Mouse (Mus musculus) left cerebral cortex, adult 2 months (tissue): ENCODE measurements around the gene Usp21. TPM values are rescaled to one million over a fixed set of nuclear protein-coding genes. Genes with fewer than 3 reads are reported as not detected.

Experiments
- DNase-seq, 2 experiments: peaks; one replicate each; pipeline ENCODE4 v3.0.0; 2021 to 2022; ENCODE audit warnings: low spot score in 2 of 2, mixed read lengths in 1 of 2; ENCODE audit errors: extremely low spot score in 1 of 2
- H3K27ac ChIP-seq: fragments of 200-600 bp; 2 replicates; pipeline ENCODE4 v1.8.1; 2022
- H3K4me3 ChIP-seq: fragments of 200-600 bp; 2 replicates; pipeline ENCODE4 v1.8.1; 2022
- CTCF ChIP-seq: fragments of 200-600 bp; IDR thresholded peaks from 2 replicates; pipeline ENCODE4 v1.8.1; 2022; ENCODE audit warnings: antibody characterized with exemption, mild to moderate bottlenecking, moderate library complexity
- intact Hi-C: fragments of 180-260 bp; cut with DNase I; formaldehyde crosslinking; loops from one replicate; pipeline ENCODE4 v1.15.1; 2025
- total RNA-seq, 2 experiments: library from RNA; stranded (reverse); gene quantifications; 2 replicates each; pipeline ENCODE4 v1.2.3; 2021

The Usp21 gene
- total RNA-seq, 2 experiments from 2014 or later, result 59.8 to 65.7 TPM

DNA sequence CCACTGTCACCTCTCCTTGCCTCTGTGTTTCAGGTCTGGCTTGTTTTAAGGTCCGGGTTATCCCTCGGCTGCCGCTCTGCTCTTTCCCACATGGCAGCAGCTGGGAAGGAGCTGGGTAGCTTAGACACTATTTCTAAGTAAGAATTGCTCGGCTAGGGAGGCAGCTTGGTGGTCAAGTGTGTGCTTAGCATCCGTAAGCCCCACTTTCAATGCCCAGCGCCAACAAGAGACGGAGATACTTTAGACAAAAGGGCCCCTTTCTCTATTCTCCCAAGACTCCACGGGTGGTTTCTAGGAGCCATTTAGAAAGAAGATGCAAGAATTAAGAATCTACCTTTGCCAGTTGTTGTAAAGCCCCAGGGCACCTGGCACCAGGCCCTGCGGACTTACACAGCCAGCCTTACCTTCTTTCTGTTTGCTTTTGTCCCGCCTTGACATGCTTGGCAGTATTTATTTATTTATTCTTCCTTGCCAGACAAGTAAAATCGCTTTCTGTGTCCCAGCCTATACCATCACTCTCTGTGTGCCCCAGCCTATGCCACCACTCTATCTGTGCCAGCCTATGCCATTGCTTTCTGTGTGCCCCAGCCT lies 12.6 kb downstream of the Usp21 start:
- Histone ChIP-seq H3K27ac (no peak overlapping the region), H3K4me3 (no peak overlapping the region)
- no peak for TF ChIP-seq CTCF
- DNase-seq, result no peak
- intact Hi-C loops, result no loop called here

DNA sequence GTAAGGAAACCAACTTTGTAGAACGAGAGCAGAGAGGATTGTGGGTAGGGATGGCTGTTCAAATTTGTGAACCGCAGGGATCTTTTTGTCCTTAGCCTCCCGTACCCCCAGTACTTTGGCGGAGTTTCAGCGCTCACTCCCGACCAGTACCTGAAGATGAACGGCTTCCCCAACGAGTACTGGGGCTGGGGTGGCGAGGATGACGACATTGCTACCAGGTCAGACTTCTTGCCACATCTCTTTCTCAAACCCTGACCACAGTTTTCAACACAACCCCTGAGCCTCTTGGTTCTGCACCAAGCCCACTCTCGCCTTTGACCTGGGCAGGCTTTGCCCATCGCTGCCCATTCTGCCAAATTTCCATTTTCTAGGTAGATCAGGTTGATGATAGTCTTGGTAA lies 13.6 kb downstream of the Usp21 start:
- no peak for DNase-seq
- intact Hi-C loops, result no loop called here
- no peak overlapping the region for H3K4me3 ChIP-seq
- H3K27ac ChIP-seq, result no peak overlapping the region
- no peak for TF ChIP-seq CTCF

DNA sequence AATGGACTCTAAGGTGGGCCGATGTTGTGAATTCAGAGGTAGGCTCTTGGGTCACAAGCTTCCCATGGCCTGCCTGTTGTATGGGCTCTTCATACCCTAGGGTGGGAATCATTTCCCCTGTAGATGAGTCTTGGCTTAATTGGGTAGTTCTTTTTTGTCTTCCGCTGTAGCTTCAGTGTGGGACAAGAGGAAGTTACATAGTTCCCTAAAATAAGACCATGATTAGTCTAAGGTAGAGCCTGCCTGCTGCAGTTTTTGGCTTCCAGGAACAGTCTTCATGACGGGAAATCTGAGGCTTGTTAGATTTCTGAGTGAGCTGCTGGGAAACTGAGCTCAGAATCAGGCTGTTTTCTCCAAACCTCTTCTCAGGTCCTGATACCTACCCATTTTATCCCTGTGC lies 15.7 kb downstream of the Usp21 start:
- DNase-seq, result no peak
- TF ChIP-seq CTCF, result no peak
- Histone ChIP-seq H3K27ac (no peak overlapping the region), H3K4me3 (no peak overlapping the region)
- intact Hi-C loops, result no loop called here

GRCm38 (mm10) chr1:171271622-171272021 lies 16.2 kb downstream of the Usp21 start:
- no peak for TF ChIP-seq CTCF
- H3K27ac ChIP-seq, result no peak overlapping the region
- DNase-seq, result no peak
- intact Hi-C loops, result no loop called here
- peak overlapping the region; percentile 89 for H3K4me3 ChIP-seq

DNA sequence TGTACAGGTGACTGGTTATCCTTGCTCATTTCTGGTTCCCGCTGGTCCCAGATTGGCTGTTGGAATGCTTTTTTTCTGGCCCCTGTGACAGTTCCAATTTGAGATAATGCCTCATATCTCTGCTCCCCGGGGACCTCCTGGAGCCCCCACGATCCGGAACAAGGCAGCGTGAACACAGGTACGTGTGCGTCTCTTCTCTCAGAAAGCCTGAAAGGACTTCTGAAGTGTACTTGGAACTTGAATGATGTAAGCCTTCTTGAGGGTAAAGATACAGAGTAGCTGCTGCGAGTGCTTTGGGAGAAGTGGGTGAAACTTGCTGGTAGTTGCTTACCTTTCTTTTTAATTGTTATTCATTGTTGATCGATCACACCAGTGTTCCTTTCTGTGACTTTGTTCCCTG lies 16.6 kb downstream of the Usp21 start:
- no peak for TF ChIP-seq CTCF
- no peak for DNase-seq
- no peak overlapping the region for H3K27ac ChIP-seq
- peak overlapping the region; percentile 89 for H3K4me3 ChIP-seq
- intact Hi-C loops, result no loop called here

GRCm38 (mm10) chr1:171270573-171270900 lies 17.3 kb downstream of the Usp21 start:
- Histone ChIP-seq H3K27ac (peak overlapping the region; percentile 89), H3K4me3 (peak overlapping the region; percentile 89)
- intact Hi-C loops, result loop anchor here (1.0 kb wide), 1 partner anchor 11 kb away; the partner anchor contains the start of gene Ppox
- no peak for TF ChIP-seq CTCF
- no peak for DNase-seq

- intact Hi-C loops, result loop anchor here (1.0 kb wide), 1 partner anchor 11 kb away; the partner anchor contains the start of gene Ppox
- peak; percentile 94 to 97 for DNase-seq
- no peak for TF ChIP-seq CTCF
- H3K4me3 ChIP-seq, result peak within 1 kb of the TSS; percentile 89
- H3K27ac ChIP-seq, result peak within 1 kb of the TSS; percentile 89
Measured at GRCm38 (mm10) chr1:171269848-171270572, 17.8 kb downstream of the Usp21 start, which contains the start of gene B4galt3. B4galt3 (plus strand) TSS chr1:171270328.

- no peak overlapping the region for H3K4me3 ChIP-seq
- no peak for DNase-seq
- TF ChIP-seq CTCF, result no peak
- no peak overlapping the region for H3K27ac ChIP-seq
- intact Hi-C loops, result no loop called here
Measured at GRCm38 (mm10) chr1:171268341-171268740, 19.4 kb downstream of the Usp21 start.

DNA sequence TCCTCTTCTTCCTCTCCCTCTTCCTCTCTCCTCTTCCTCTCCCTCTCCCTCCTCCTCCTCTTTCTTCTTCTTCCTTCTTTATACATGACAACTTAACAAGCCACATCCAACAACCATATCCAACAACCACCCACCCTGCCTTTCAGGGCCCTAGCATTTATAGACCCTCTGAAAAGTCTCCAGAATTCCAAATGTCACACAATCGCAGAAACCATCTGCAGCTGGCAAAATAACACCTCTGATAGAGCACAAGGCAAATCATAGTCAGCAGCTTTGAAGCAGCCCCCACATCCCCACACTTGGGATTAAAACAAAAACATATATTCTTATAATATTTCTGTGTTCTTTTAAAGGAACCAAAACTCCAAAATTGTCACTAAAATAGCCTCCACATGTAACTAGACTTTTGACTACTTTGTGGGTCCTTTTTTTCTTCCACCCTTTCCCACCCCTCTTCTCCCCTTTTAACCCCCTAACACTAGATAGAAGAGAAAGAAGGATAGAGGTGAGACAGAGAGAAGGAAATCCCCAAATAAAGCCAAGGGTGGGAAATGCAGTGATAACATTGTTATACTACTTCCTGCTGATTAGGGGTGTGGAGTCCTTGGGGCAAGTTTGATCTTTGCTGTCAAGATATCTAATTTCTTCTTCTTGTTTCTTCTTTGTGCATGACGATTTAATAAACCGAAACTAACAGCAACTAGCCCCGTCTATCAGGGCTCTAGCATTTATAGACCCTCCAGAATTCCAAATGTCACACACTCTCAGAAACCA lies 21.6 kb downstream of the Usp21 start:
- H3K4me3 ChIP-seq, result no peak overlapping the region
- TF ChIP-seq CTCF, result no peak
- no peak for DNase-seq

GRCm38 (mm10) chr1:171263666-171264461 lies 23.9 kb downstream of the Usp21 start:
- TF ChIP-seq CTCF, result no peak; the same call in none of the 2 replicates
- intact Hi-C loops, result no loop called here
- peak overlapping the region; percentile 59; the same call in 1 of the 2 replicates for H3K27ac ChIP-seq
- no peak overlapping the region for H3K4me3 ChIP-seq
- no peak for DNase-seq

More for the DNA sequence above, 21.6 kb downstream of the Usp21 start:
- intact Hi-C loops, result no loop called here
- no peak overlapping the region for H3K27ac ChIP-seq

GRCm38 (mm10) chr1:171263185-171263611 lies 24.6 kb downstream of the Usp21 start:
- intact Hi-C loops, result no loop called here
- Histone ChIP-seq H3K4me3 (no peak overlapping the region), H3K27ac (peak overlapping the region; percentile 59; the same call in 1 of the 2 replicates)
- no peak for TF ChIP-seq CTCF
- DNase-seq, result no peak
